Mouse (Mus musculus): ENCODE data around the gene Zdhhc25. TPM values are rescaled to one million over a fixed set of nuclear protein-coding genes. Genes with fewer than 3 reads are reported as not detected.

Zdhhc25 gene
- not detected for total RNA-seq (2021)

- DNase-seq, result no peak
Observed at GRCm38 (mm10) chr15:88600002-88600401, at the start of gene Zdhhc25. Gene Zdhhc25, plus strand, starts transcription at chr15:88600302.

GRCm38 (mm10) chr15:88552852-88553251 is 47.2 kb upstream of the Zdhhc25 start:
- no peak for DNase-seq

GRCm38 (mm10) chr15:88555476-88555875 is 44.6 kb upstream of the Zdhhc25 start:
- peak in 1 of 2 experiments; percentile 32 for DNase-seq

GRCm38 (mm10) chr15:88560637-88561036 is 39.5 kb upstream of the Zdhhc25 start:
- no peak for DNase-seq

GRCm38 (mm10) chr15:88561058-88561730 is 38.9 kb upstream of the Zdhhc25 start:
- no peak for DNase-seq

- no peak for DNase-seq
Observed at GRCm38 (mm10) chr15:88565307-88565706, 34.8 kb upstream of the Zdhhc25 start.

- no peak for DNase-seq
Observed at GRCm38 (mm10) chr15:88565806-88566205, 34.3 kb upstream of the Zdhhc25 start.

- DNase-seq, result peak in 1 of 2 experiments; percentile 21
Observed at GRCm38 (mm10) chr15:88570697-88571096, 29.4 kb upstream of the Zdhhc25 start.

- DNase-seq, result no peak
Observed at GRCm38 (mm10) chr15:88579461-88579860, 20.6 kb upstream of the Zdhhc25 start.

- DNase-seq, result no peak
Observed at GRCm38 (mm10) chr15:88602496-88602895, 2.4 kb downstream of the Zdhhc25 start.

- DNase-seq, result no peak
Observed at GRCm38 (mm10) chr15:88603091-88603732, 3.1 kb downstream of the Zdhhc25 start.

GRCm38 (mm10) chr15:88603733-88604119 is 3.6 kb downstream of the Zdhhc25 start:
- DNase-seq, result no peak

GRCm38 (mm10) chr15:88604669-88605414 is 4.7 kb downstream of the Zdhhc25 start:
- no peak for DNase-seq

- no peak for DNase-seq
Observed at GRCm38 (mm10) chr15:88605415-88605785, 5.3 kb downstream of the Zdhhc25 start.

GRCm38 (mm10) chr15:88617125-88617524 is 17.0 kb downstream of the Zdhhc25 start:
- DNase-seq, result no peak

GRCm38 (mm10) chr15:88618008-88618773 is 18.1 kb downstream of the Zdhhc25 start:
- DNase-seq, result peak in 1 of 2 experiments; percentile 19

- DNase-seq, result no peak
Observed at GRCm38 (mm10) chr15:88620017-88620416, 19.9 kb downstream of the Zdhhc25 start.

GRCm38 (mm10) chr15:88623891-88624290 is 23.8 kb downstream of the Zdhhc25 start:
- no peak for DNase-seq

- no peak for DNase-seq
Observed at GRCm38 (mm10) chr15:88624874-88625277, 24.8 kb downstream of the Zdhhc25 start.

GRCm38 (mm10) chr15:88625303-88626066 is 25.4 kb downstream of the Zdhhc25 start:
- no peak for DNase-seq

GRCm38 (mm10) chr15:88626886-88627488 is 26.9 kb downstream of the Zdhhc25 start:
- no peak for DNase-seq
